Mouse (Mus musculus) C2C12 (cell line): ENCODE measurements around the gene Emg1. TPM values are rescaled to one million over a fixed set of nuclear protein-coding genes. Genes with fewer than 3 reads are reported as not detected.
A peak's percentile ranks its signal among the peaks of the same experiment; 100 is the strongest.

Experiments used
- H3K27me3 ChIP-seq: one replicate; pipeline ENCODE4 v1.6.1; 2011; ENCODE audit not compliant: control insufficient read depth, insufficient read depth, insufficient read length
- H3K36me3 ChIP-seq: one replicate; pipeline ENCODE4 v1.6.1; 2011; ENCODE audit not compliant: control insufficient read depth, insufficient read depth
- H3K4me3 ChIP-seq: one replicate; pipeline ENCODE4 v1.5.1; 2011; ENCODE audit warnings: mild to moderate bottlenecking, control low read depth; ENCODE audit not compliant: poor library complexity, insufficient read depth, severe bottlenecking
- H3K79me2 ChIP-seq: one replicate; pipeline ENCODE4 v1.6.1; 2011; ENCODE audit not compliant: control insufficient read depth, insufficient read depth
- H3K79me3 ChIP-seq: one replicate; pipeline ENCODE4 v1.6.1; 2011; ENCODE audit warnings: low read depth, control low read depth
- H3ac ChIP-seq: one replicate; pipeline ENCODE3; 2011; ENCODE audit warnings: low read depth; ENCODE audit not compliant: control insufficient read depth, insufficient read length
- CEBPB ChIP-seq: IDR thresholded peaks from one replicate; pipeline ENCODE4 v1.6.1; 2011; ENCODE audit warnings: low read depth, mild to moderate bottlenecking, control low read depth, moderate library complexity
- CTCF ChIP-seq: IDR thresholded peaks from one replicate; pipeline ENCODE4 v1.5.1; 2011; ENCODE audit not compliant: control insufficient read depth, insufficient read depth, insufficient read length
- FOSL1 ChIP-seq: IDR thresholded peaks from one replicate; pipeline ENCODE4 v1.8.0; 2011; ENCODE audit warnings: mild to moderate bottlenecking, low read length; ENCODE audit not compliant: poor library complexity, insufficient read depth, severe bottlenecking
- MAX ChIP-seq: IDR thresholded peaks from one replicate; pipeline ENCODE4 v1.6.1; 2011; ENCODE audit warnings: mild to moderate bottlenecking, control low read depth
- MYOD1 ChIP-seq: IDR thresholded peaks from one replicate; pipeline ENCODE4 v1.6.1; 2011; ENCODE audit warnings: low read depth; ENCODE audit not compliant: control insufficient read depth, insufficient read length
- MYOG ChIP-seq: IDR thresholded peaks from one replicate; pipeline ENCODE4 v1.6.1; 2011; ENCODE audit not compliant: control insufficient read depth, insufficient read length; ENCODE audit errors: extremely low read depth
- USF1 ChIP-seq: IDR thresholded peaks from one replicate; pipeline ENCODE4 v1.6.1; 2011; ENCODE audit warnings: low read depth, mild to moderate bottlenecking, control low read depth, moderate library complexity
- polyA plus RNA-seq: library from polyadenylated mRNA; unstranded; fragments of >200 nt; fragmentation: generic; extraction: Trizol; gene quantifications from one replicate; pipeline ENCODE4 v1.2.1, GENCODE M21; 2012; ENCODE audit warnings: missing spikeins

Emg1 gene
- polyA plus RNA-seq, 1 experiment: 208 TPM

- H3K79me3 ChIP-seq: peaks cover 43% of the 10 kb centered on the region
- peaks cover 52% of the 10 kb centered on the region for H3K79me2 ChIP-seq
- peaks cover 25% of the 10 kb centered on the region for H3K36me3 ChIP-seq
- TF ChIP-seq MYOG (no peak), FOSL1 (no peak), MAX (no peak)
- peak overlapping the region; percentile 63 for H3K4me3 ChIP-seq
- H3ac ChIP-seq: peak overlapping the region; percentile 95
- no peaks in the 10 kb centered on the region for H3K27me3 ChIP-seq
Measured at GRCm38 (mm10) chr6:124756652-124757350, 44.8 kb upstream of the Emg1 start.

DNA sequence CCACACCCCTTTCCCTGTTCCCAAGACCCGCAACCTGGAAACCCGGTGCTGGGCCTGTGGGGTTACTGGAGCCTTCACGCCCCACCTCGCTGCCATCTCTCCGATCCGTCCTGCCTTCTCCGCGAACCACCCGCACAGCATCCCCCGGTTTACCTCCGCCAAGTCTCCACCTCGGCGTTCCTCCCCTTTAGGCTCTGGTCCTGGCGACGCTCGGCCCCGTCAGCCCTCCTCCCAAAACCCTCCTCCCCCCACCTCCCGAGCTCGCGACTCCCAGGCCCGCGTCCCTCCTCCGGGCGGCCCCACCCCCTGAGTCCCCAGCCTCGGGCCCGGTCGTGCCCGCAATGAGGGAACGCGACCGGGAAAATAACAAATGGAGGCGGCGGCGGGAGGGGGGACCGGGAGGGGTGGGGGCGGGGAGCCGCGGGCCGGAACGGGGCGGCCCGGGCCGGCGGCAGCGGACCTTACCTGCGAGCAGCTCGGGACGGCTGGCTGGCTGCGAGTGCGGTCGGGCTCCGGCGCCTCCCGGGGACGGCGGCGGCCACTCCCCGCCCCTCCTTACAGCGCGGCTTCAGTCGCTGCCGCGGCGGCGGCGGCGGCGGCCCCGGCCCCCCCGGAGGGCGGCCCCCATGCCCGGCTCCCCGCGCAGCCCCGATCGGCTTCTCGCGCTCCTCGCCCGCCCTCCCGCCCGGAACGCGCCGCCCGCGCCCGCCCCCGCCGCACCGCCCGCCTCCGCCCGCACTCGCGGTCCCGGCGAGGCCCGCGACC, 44.0 kb upstream of the Emg1 start, which contains the start of the genes Gm45234 and Atn1:
Gm45234 (minus strand) TSS at position 191 of the 765 bp plus-strand sequence.
Atn1 (minus strand) TSS at position 694 of the 765 bp plus-strand sequence.
- H3K27me3 ChIP-seq: no peaks in the 10 kb centered on the region
- H3K36me3 ChIP-seq: peaks cover 32% of the 10 kb centered on the region
- peaks cover 49% of the 10 kb centered on the region for H3K79me3 ChIP-seq
- H3K79me2 ChIP-seq: peaks cover 60% of the 10 kb centered on the region
- peak within 1 kb of the TSS; percentile 95 for H3ac ChIP-seq
- no peak for TF ChIP-seq FOSL1
- no peak for TF ChIP-seq MYOD1
- no peak for TF ChIP-seq MAX
- no peak for TF ChIP-seq CEBPB
- TF ChIP-seq USF1: no peak
- no peak for TF ChIP-seq MYOG
- peak within 1 kb of the TSS; percentile 63 for H3K4me3 ChIP-seq

DNA sequence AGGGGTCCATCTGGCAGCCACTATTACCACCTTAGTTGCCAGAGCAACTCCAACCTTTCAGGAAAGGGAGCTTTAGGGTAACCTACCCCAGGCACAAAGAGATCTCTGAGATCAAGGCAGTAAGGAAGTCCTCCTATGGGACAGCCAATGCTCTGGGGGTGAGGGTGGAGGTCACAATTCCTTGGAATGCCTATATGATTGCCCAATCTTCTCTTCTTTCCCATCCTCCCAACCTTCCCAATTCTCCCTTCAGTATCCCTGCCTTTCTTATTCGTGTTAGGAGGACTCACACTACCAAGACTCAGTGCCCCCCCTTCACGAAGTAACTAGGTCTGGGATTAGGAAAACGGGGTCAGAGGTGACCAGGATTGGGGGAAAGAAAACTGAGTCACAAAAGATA, 43.3 kb upstream of the Emg1 start:
- H3K27me3 ChIP-seq: no peaks in the 10 kb centered on the region
- peak overlapping the region; percentile 63 for H3K4me3 ChIP-seq
- H3ac ChIP-seq: peak overlapping the region; percentile 95
- H3K79me2 ChIP-seq: peaks cover 67% of the 10 kb centered on the region
- peaks cover 39% of the 10 kb centered on the region for H3K36me3 ChIP-seq
- H3K79me3 ChIP-seq: peaks cover 56% of the 10 kb centered on the region
- TF ChIP-seq MAX (no peak), MYOG (no peak), MYOD1 (no peak), CEBPB (peak; percentile 71)

DNA sequence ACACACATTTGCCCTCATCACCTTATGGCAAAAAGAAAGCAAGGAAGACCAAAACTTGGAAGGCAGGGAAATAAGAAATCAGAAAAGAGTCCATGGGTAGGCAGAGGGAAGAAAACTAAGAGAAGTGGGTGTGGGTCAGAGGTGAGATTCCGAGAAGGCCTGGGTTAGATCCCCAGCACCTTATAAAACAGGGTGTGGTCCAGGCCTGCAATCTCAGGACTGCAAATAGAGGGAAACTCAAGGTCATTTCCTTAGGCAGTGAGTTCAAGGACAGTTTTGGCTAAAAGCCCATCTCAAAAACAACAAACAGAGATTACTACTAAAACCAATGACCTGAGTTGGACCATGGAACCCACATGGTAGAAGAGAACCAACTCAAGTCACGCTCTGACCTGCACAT, 41.9 kb upstream of the Emg1 start:
- peaks cover 64% of the 10 kb centered on the region for H3K79me3 ChIP-seq
- peaks cover 52% of the 10 kb centered on the region for H3K36me3 ChIP-seq
- H3ac ChIP-seq: no peak overlapping the region
- H3K79me2 ChIP-seq: peaks cover 82% of the 10 kb centered on the region
- TF ChIP-seq CTCF (no peak), MYOG (no peak), CEBPB (no peak), FOSL1 (no peak), USF1 (no peak), MAX (no peak), MYOD1 (no peak)
- H3K4me3 ChIP-seq: no peak overlapping the region
- no peaks in the 10 kb centered on the region for H3K27me3 ChIP-seq

GRCm38 (mm10) chr6:124750405-124750804, 38.4 kb upstream of the Emg1 start:
- Histone ChIP-seq H3K79me2 (peaks cover 66% of the 10 kb centered on the region), H3K36me3 (peaks cover 62% of the 10 kb centered on the region)

More at GRCm38 (mm10) chr6:124750405-124750804, 38.4 kb upstream of the Emg1 start:
- H3ac ChIP-seq: no peak overlapping the region
- H3K27me3 ChIP-seq: no peaks in the 10 kb centered on the region
- peaks cover 57% of the 10 kb centered on the region for H3K79me3 ChIP-seq
- TF ChIP-seq FOSL1 (no peak), CEBPB (no peak), MAX (no peak), USF1 (no peak), CTCF (no peak), MYOD1 (no peak), MYOG (no peak)
- no peak overlapping the region for H3K4me3 ChIP-seq
